Mouse (Mus musculus) neural tube, embryonic 14.5 days (tissue): ENCODE data around the gene Rtf2. TPM values are rescaled to one million over a fixed set of nuclear protein-coding genes. Genes with fewer than 3 reads are reported as not detected.

Experiments used
- ATAC-seq: fragments of 200-750 bp; cut with Nextera tagmentation; 2 replicates; pipeline ENCODE4 v1.8.0; 2017; ENCODE audit warnings: low read depth, mild to moderate bottlenecking, moderate TSS enrichment, moderate library complexity
- H3K27ac ChIP-seq: fragments of 300-500 bp; sonication (generic); 2 replicates; pipeline ENCODE4 v1.5.1; 2014; ENCODE audit warnings: low read depth, mild to moderate bottlenecking, control low read depth, low read length, moderate library complexity, mixed read lengths
- H3K27me3 ChIP-seq: fragments of 300-500 bp; sonication (generic); 2 replicates; pipeline ENCODE4 v1.6.1; 2014; ENCODE audit warnings: low read length; ENCODE audit not compliant: control insufficient read depth, insufficient read depth
- H3K36me3 ChIP-seq: fragments of 300-500 bp; sonication (generic); 2 replicates; pipeline ENCODE4 v1.6.1; 2014; ENCODE audit warnings: low read length, mixed read lengths; ENCODE audit not compliant: control insufficient read depth, insufficient read depth
- H3K4me1 ChIP-seq: fragments of 300-500 bp; sonication (generic); 2 replicates; pipeline ENCODE4 v1.6.1; 2014; ENCODE audit warnings: low read length; ENCODE audit not compliant: control insufficient read depth, insufficient read depth
- H3K4me2 ChIP-seq: fragments of 300-500 bp; sonication (generic); 2 replicates; pipeline ENCODE4 v1.6.1; 2014; ENCODE audit warnings: mild to moderate bottlenecking, low read depth, low read length, control low read depth
- H3K4me3 ChIP-seq: fragments of 300-500 bp; sonication (generic); 2 replicates; pipeline ENCODE4 v1.5.1; 2014; ENCODE audit warnings: low read depth, low read length, control low read depth, mixed read lengths
- H3K9ac ChIP-seq: fragments of 300-500 bp; sonication (generic); replicated peaks from 2 replicates; pipeline ENCODE4 v1.6.1; 2014; ENCODE audit warnings: low read depth, mild to moderate bottlenecking, control low read depth, low read length, mixed read lengths
- H3K9me3 ChIP-seq: fragments of 300-500 bp; sonication (generic); 2 replicates; pipeline ENCODE4 v1.6.1; 2016; ENCODE audit warnings: low read length; ENCODE audit not compliant: control insufficient read depth
- WGBS: fragments of 180-500 bp; shearing (Covaris S2); extraction: QIAGEN DNeasy Blood & Tissue Kit; methylation state at CpG from one replicate; pipeline ENCODE4 v1.1.7; 2014; 5-methylcytosine and 5-hydroxymethylcytosine counted together
- polyA plus RNA-seq: library from polyadenylated mRNA; unstranded; fragments of >200 nt; fragmentation: Nextera tagmentation; extraction: Ambion mirVana; gene quantifications from 2 replicates; pipeline ENCODE4 v1.2.1, GENCODE M21; 2014

Rtf2 gene
- polyA plus RNA-seq, 1 experiment from 2014 or later = 94.9 TPM

GRCm38 (mm10) chr2:172447317-172447716, 7.0 kb downstream of the Rtf2 start:
- ATAC-seq = no peak
- no peaks in the 10 kb centered on the region for H3K9me3 ChIP-seq
- H3K36me3 ChIP-seq = peaks cover 37% of the 10 kb centered on the region
- no peak overlapping the region for H3K27ac ChIP-seq
- H3K27me3 ChIP-seq = no peaks in the 10 kb centered on the region
- WGBS = 89% methylated on average over 6 of the region's 6 CpGs
- no peak overlapping the region for H3K4me3 ChIP-seq
- no peaks in the 10 kb centered on the region for H3K4me1 ChIP-seq
- H3K4me2 ChIP-seq = no peak overlapping the region
- no peak overlapping the region for H3K9ac ChIP-seq

- Histone ChIP-seq H3K27me3 (no peaks in the 10 kb centered on the region), H3K4me1 (no peaks in the 10 kb centered on the region), H3K4me3 (no peak overlapping the region), H3K27ac (no peak overlapping the region), H3K36me3 (peaks cover 41% of the 10 kb centered on the region), H3K9ac (no peak overlapping the region), H3K9me3 (no peaks in the 10 kb centered on the region), H3K4me2 (no peak overlapping the region)
- no peak for ATAC-seq
- WGBS = 94% methylated on average over 4 of the region's 4 CpGs
These were observed 8.0 kb downstream of the Rtf2 start for GRCm38 (mm10) chr2:172448329-172448728.

DNA sequence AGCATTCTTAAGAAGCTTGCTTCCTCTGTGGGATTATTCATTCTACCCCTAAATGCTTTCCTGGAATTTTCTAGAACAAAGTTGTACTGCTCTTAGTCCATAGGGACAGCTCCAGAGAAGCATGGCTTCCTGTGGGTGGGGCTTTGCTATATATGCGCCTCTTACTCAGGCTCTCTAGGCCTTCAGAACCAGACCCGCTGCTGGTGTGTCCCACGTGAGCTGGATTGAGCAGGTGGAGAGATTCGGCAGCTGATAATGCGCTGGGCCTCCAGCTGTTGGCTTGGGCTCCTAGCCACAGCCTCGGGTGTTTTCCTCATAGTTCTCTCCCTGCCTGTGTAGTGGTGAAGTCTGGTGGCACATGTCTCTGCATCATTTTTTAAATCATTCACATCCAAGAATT, 10.3 kb downstream of the Rtf2 start:
- Histone ChIP-seq H3K4me1 (no peaks in the 10 kb centered on the region), H3K27ac (no peak overlapping the region), H3K27me3 (no peaks in the 10 kb centered on the region), H3K4me3 (no peak overlapping the region), H3K4me2 (no peak overlapping the region), H3K36me3 (peaks cover 47% of the 10 kb centered on the region), H3K9ac (no peak overlapping the region), H3K9me3 (no peaks in the 10 kb centered on the region)
- no peak for ATAC-seq
- 89% methylated on average over 6 of the region's 6 CpGs for WGBS

- Histone ChIP-seq H3K4me3 (no peak overlapping the region), H3K27ac (no peak overlapping the region), H3K36me3 (peaks cover 40% of the 10 kb centered on the region), H3K4me2 (no peak overlapping the region), H3K4me1 (no peaks in the 10 kb centered on the region), H3K9me3 (no peaks in the 10 kb centered on the region), H3K9ac (no peak overlapping the region), H3K27me3 (no peaks in the 10 kb centered on the region)
- 98% methylated on average over 4 of the region's 4 CpGs for WGBS
- ATAC-seq = no peak
These were observed 11.7 kb downstream of the Rtf2 start for GRCm38 (mm10) chr2:172452031-172452430.

DNA sequence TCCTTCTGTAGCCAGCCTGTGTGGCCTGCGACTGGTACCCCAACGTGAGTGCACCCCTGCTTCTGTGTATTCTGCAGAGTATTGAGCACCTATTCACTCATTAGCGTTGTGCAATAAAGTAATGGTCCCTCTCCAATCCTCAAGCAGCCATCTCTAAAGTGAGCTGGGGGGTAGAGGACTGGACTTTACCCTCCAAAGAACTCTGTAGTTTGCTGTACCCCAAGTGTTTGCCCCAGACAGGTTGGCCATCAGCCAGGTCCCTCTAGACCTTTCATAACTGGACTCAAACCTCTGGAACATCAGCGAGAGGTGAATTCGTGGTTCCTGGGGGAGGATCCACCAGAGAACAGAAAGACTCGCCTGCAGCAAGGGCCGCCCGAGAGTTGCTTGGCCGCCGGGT, 12.1 kb downstream of the Rtf2 start:
- no peaks in the 10 kb centered on the region for H3K4me1 ChIP-seq
- 95% methylated on average over 10 of the region's 10 CpGs for WGBS
- H3K4me2 ChIP-seq = no peak overlapping the region
- H3K27me3 ChIP-seq = no peaks in the 10 kb centered on the region
- H3K4me3 ChIP-seq = no peak overlapping the region
- ATAC-seq = no peak
- peaks cover 37% of the 10 kb centered on the region for H3K36me3 ChIP-seq
- no peaks in the 10 kb centered on the region for H3K9me3 ChIP-seq
- H3K9ac ChIP-seq = no peak overlapping the region
- H3K27ac ChIP-seq = no peak overlapping the region

- Histone ChIP-seq H3K4me1 (no peaks in the 10 kb centered on the region), H3K36me3 (peaks cover 8% of the 10 kb centered on the region; the same call in 1 of the 2 replicates), H3K27ac (no peak within 1 kb of the TSS), H3K4me2 (no peak within 1 kb of the TSS), H3K9me3 (no peaks in the 10 kb centered on the region), H3K9ac (no peak within 1 kb of the TSS), H3K4me3 (no peak within 1 kb of the TSS), H3K27me3 (no peaks in the 10 kb centered on the region)
- ATAC-seq = no peak
- WGBS = 93% methylated on average over 11 of the region's 11 CpGs
These were observed 18.1 kb downstream of the Rtf2 start, which contains the start of gene Gcnt7 for GRCm38 (mm10) chr2:172458496-172458895. Gene Gcnt7 (minus strand): TSS chr2:172458596.

DNA sequence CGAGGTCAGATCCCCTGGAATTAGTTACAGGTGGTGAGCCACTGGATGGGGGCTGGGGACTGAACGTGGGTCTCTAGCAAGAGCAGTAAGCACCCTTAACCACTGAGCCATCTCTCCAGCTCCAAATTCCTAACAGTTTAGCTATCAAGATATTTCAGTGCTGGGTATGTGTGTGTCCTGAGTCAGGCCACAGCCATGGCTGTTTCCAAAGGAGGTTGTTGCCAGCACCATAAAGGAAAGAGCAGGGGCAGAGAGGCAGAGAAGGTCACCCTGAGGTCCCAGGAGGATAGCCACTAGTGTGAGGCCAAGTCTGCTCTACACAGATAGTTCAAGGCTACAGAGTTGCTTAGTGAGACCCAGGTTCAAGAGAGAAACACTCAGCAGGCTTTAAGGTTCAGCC, 20.3 kb downstream of the Rtf2 start:
- Histone ChIP-seq H3K27me3 (no peaks in the 10 kb centered on the region), H3K4me3 (no peak overlapping the region), H3K27ac (no peak overlapping the region), H3K9ac (no peak overlapping the region), H3K9me3 (no peaks in the 10 kb centered on the region), H3K36me3 (peaks cover 9% of the 10 kb centered on the region), H3K4me1 (no peaks in the 10 kb centered on the region), H3K4me2 (no peak overlapping the region)
- no peak for ATAC-seq
- WGBS = 97% methylated on average over 2 of the region's 2 CpGs

GRCm38 (mm10) chr2:172462813-172463212, 22.5 kb downstream of the Rtf2 start:
- ATAC-seq = no peak
- Histone ChIP-seq H3K4me1 (no peaks in the 10 kb centered on the region), H3K27ac (no peak overlapping the region), H3K9me3 (no peaks in the 10 kb centered on the region), H3K4me2 (no peak overlapping the region), H3K4me3 (no peak overlapping the region), H3K9ac (no peak overlapping the region), H3K27me3 (no peaks in the 10 kb centered on the region), H3K36me3 (peaks cover 18% of the 10 kb centered on the region)
- 94% methylated on average over 4 of the region's 4 CpGs for WGBS

GRCm38 (mm10) chr2:172466427-172467132, 26.2 kb downstream of the Rtf2 start:
- no peaks in the 10 kb centered on the region for H3K27me3 ChIP-seq
- H3K27ac ChIP-seq = no peak overlapping the region
- no peaks in the 10 kb centered on the region for H3K9me3 ChIP-seq
- no peak overlapping the region for H3K4me2 ChIP-seq
- 80% methylated on average over 11 of the region's 11 CpGs for WGBS
- ATAC-seq = no peak
- H3K36me3 ChIP-seq = peaks cover 31% of the 10 kb centered on the region
- H3K9ac ChIP-seq = no peak overlapping the region
- no peaks in the 10 kb centered on the region for H3K4me1 ChIP-seq
- H3K4me3 ChIP-seq = no peak overlapping the region
